Mouse (Mus musculus) liver, embryonic 14.5 days (tissue): Measurements from ENCODE around the gene Ift27.

Experiments
- CTCF ChIP-seq: IDR thresholded peaks from 2 replicates; pipeline ENCODE4 v1.5.1; 2016; ENCODE audit warnings: antibody characterized with exemption, low read depth, control low read depth
- EP300 ChIP-seq: IDR thresholded peaks from 2 replicates; pipeline ENCODE4 v1.6.1; 2016; ENCODE audit warnings: antibody characterized with exemption, low read depth

GRCm38 (mm10) chr15:78119248-78119647 lies 54.7 kb downstream of the Ift27 start:
- TF ChIP-seq CTCF (no peak), EP300 (no peak)
